Mouse (Mus musculus) hindbrain, embryonic 11.5 days (tissue): ENCODE data around the gene Rras2. TPM values are rescaled to one million over a fixed set of nuclear protein-coding genes. Genes with fewer than 3 reads are reported as not detected.
A peak's percentile ranks its signal among the peaks of the same experiment; 100 is the strongest.

Source experiments
- ATAC-seq: fragments of 200-750 bp; cut with Nextera tagmentation; 2 replicates; pipeline ENCODE4 v1.8.0; 2017; ENCODE audit warnings: mild to moderate bottlenecking, moderate TSS enrichment, moderate library complexity; ENCODE audit not compliant: low FRiP score
- DNase-seq: peaks from one replicate; pipeline ENCODE4 v3.0.0-alpha.2; 2015; ENCODE audit warnings: low spot score
- H3K27ac ChIP-seq: fragments of 300-500 bp; sonication (generic); 2 replicates; pipeline ENCODE4 v1.5.1; 2014; ENCODE audit warnings: mild to moderate bottlenecking, low read depth, low read length
- H3K27me3 ChIP-seq: fragments of 300-500 bp; sonication (generic); 2 replicates; pipeline ENCODE4 v1.6.1; 2014; ENCODE audit warnings: mild to moderate bottlenecking, low read length, moderate library complexity, mixed read lengths; ENCODE audit not compliant: control insufficient read depth, insufficient read depth
- H3K36me3 ChIP-seq: fragments of 300-500 bp; sonication (generic); 2 replicates; pipeline ENCODE4 v1.6.1; 2014; ENCODE audit warnings: mild to moderate bottlenecking, low read length, moderate library complexity, mixed read lengths; ENCODE audit not compliant: control insufficient read depth, insufficient read depth
- H3K4me1 ChIP-seq: fragments of 300-500 bp; sonication (generic); replicated peaks from 2 replicates; pipeline ENCODE4 v1.6.1; 2014; ENCODE audit warnings: low read length, mixed read lengths; ENCODE audit not compliant: control insufficient read depth, insufficient read depth
- H3K4me2 ChIP-seq: fragments of 300-500 bp; sonication (generic); replicated peaks from 2 replicates; pipeline ENCODE4 v1.6.1; 2014; ENCODE audit warnings: mild to moderate bottlenecking, low read depth, low read length
- H3K4me3 ChIP-seq: fragments of 300-500 bp; sonication (generic); 2 replicates; pipeline ENCODE4 v1.5.1; 2014; ENCODE audit warnings: low read depth, low read length
- H3K9ac ChIP-seq: fragments of 300-500 bp; sonication (generic); 2 replicates; pipeline ENCODE4 v1.6.1; 2014; ENCODE audit warnings: low read depth, low read length
- H3K9me3 ChIP-seq: fragments of 300-500 bp; sonication (generic); 2 replicates; pipeline ENCODE4 v1.6.1; 2016; ENCODE audit warnings: low read length; ENCODE audit not compliant: control insufficient read depth
- WGBS: fragments of 180-500 bp; shearing (Covaris S2); extraction: QIAGEN DNeasy Blood & Tissue Kit; methylation state at CpG from one replicate; pipeline ENCODE4 v1.1.7; 2014; 5-methylcytosine and 5-hydroxymethylcytosine counted together
- polyA plus RNA-seq: library from polyadenylated mRNA; unstranded; fragments of >200 nt; fragmentation: Nextera tagmentation; extraction: Ambion mirVana; gene quantifications from 2 replicates; pipeline ENCODE4 v1.2.1, GENCODE M21; 2014

Rras2 gene
- polyA plus RNA-seq, 1 experiment from 2014 or later = 24.3 TPM

GRCm38 (mm10) chr7:114129281-114129680 lies 11.7 kb upstream of the Rras2 start:
- Histone ChIP-seq H3K4me2 (no peak overlapping the region), H3K27me3 (no peaks in the 10 kb centered on the region), H3K4me3 (no peak overlapping the region), H3K36me3 (no peaks in the 10 kb centered on the region), H3K4me1 (no peaks in the 10 kb centered on the region), H3K27ac (no peak overlapping the region), H3K9me3 (no peaks in the 10 kb centered on the region), H3K9ac (no peak overlapping the region)
- 60% methylated on average over 2 of the region's 2 CpGs for WGBS
- no peak for DNase-seq
- ATAC-seq = no peak

- Histone ChIP-seq H3K27me3 (no peaks in the 10 kb centered on the region), H3K27ac (no peak overlapping the region), H3K36me3 (no peaks in the 10 kb centered on the region), H3K4me1 (no peaks in the 10 kb centered on the region), H3K4me3 (no peak overlapping the region), H3K4me2 (no peak overlapping the region), H3K9me3 (no peaks in the 10 kb centered on the region), H3K9ac (no peak overlapping the region)
- ATAC-seq = no peak
- WGBS = 40% methylated on average over 7 of the region's 7 CpGs
- DNase-seq = no peak
Observed at GRCm38 (mm10) chr7:114118180-114118579, 599 bp upstream of the Rras2 start.

- Histone ChIP-seq H3K27me3 (no peaks in the 10 kb centered on the region), H3K36me3 (no peaks in the 10 kb centered on the region), H3K4me3 (peak overlapping the region; percentile 78), H3K27ac (peak overlapping the region; percentile 93), H3K4me1 (no peaks in the 10 kb centered on the region), H3K9me3 (no peaks in the 10 kb centered on the region), H3K4me2 (peak overlapping the region; percentile 72), H3K9ac (peak overlapping the region; percentile 80)
- ATAC-seq (peak; percentile 79), DNase-seq (peak; percentile 79)
- WGBS = under 1% methylated on average over 69 of the region's 74 CpGs
Observed at GRCm38 (mm10) chr7:114116711-114117351, 750 bp downstream of the Rras2 start.

GRCm38 (mm10) chr7:114115961-114116360 lies 1.6 kb downstream of the Rras2 start:
- no peaks in the 10 kb centered on the region for H3K9me3 ChIP-seq
- 21% methylated on average over 9 of the region's 9 CpGs for WGBS
- no peak overlapping the region for H3K27ac ChIP-seq
- H3K4me3 ChIP-seq = peak overlapping the region; percentile 78
- ATAC-seq (no peak), DNase-seq (no peak)
- no peak overlapping the region for H3K9ac ChIP-seq
- no peaks in the 10 kb centered on the region for H3K36me3 ChIP-seq
- H3K27me3 ChIP-seq = no peaks in the 10 kb centered on the region
- peak overlapping the region; percentile 72 for H3K4me2 ChIP-seq
- H3K4me1 ChIP-seq = no peaks in the 10 kb centered on the region

GRCm38 (mm10) chr7:114114976-114115375 lies 2.6 kb downstream of the Rras2 start:
- H3K9ac ChIP-seq = no peak overlapping the region
- H3K4me2 ChIP-seq = no peak overlapping the region
- H3K4me3 ChIP-seq = no peak overlapping the region
- 93% methylated on average over 3 of the region's 3 CpGs for WGBS
- no peak overlapping the region for H3K27ac ChIP-seq
- no peaks in the 10 kb centered on the region for H3K9me3 ChIP-seq
- H3K36me3 ChIP-seq = no peaks in the 10 kb centered on the region
- H3K4me1 ChIP-seq = no peaks in the 10 kb centered on the region
- no peak for ATAC-seq
- DNase-seq = no peak
- H3K27me3 ChIP-seq = no peaks in the 10 kb centered on the region

GRCm38 (mm10) chr7:114114284-114114683 lies 3.3 kb downstream of the Rras2 start:
- Histone ChIP-seq H3K36me3 (no peaks in the 10 kb centered on the region), H3K27me3 (no peaks in the 10 kb centered on the region), H3K27ac (no peak overlapping the region), H3K4me2 (no peak overlapping the region), H3K9ac (no peak overlapping the region), H3K4me3 (no peak overlapping the region), H3K9me3 (no peaks in the 10 kb centered on the region), H3K4me1 (no peaks in the 10 kb centered on the region)
- WGBS = 92% methylated on average over 2 of the region's 2 CpGs
- ATAC-seq (no peak), DNase-seq (no peak)

GRCm38 (mm10) chr7:114110500-114110899 lies 7.1 kb downstream of the Rras2 start:
- no peak overlapping the region for H3K4me2 ChIP-seq
- 86% methylated on average over 2 of the region's 2 CpGs for WGBS
- H3K36me3 ChIP-seq = no peaks in the 10 kb centered on the region
- H3K4me3 ChIP-seq = no peak overlapping the region
- H3K4me1 ChIP-seq = no peaks in the 10 kb centered on the region; the same call in 1 of the 2 replicates
- no peaks in the 10 kb centered on the region for H3K9me3 ChIP-seq
- H3K27me3 ChIP-seq = no peaks in the 10 kb centered on the region
- no peak overlapping the region for H3K27ac ChIP-seq
- H3K9ac ChIP-seq = no peak overlapping the region
- ATAC-seq (no peak), DNase-seq (no peak)

GRCm38 (mm10) chr7:114105886-114106285 lies 11.7 kb downstream of the Rras2 start:
- DNase-seq = no peak
- Histone ChIP-seq H3K9me3 (no peaks in the 10 kb centered on the region), H3K4me2 (no peak overlapping the region), H3K27me3 (no peaks in the 10 kb centered on the region), H3K4me1 (no peaks in the 10 kb centered on the region; the same call in 1 of the 2 replicates), H3K27ac (no peak overlapping the region), H3K4me3 (no peak overlapping the region), H3K9ac (no peak overlapping the region), H3K36me3 (no peaks in the 10 kb centered on the region)
- ATAC-seq = no peak
- 92% methylated on average over 8 of the region's 8 CpGs for whole genome bisulfite sequencing

- ATAC-seq (no peak), DNase-seq (no peak)
- no peaks in the 10 kb centered on the region for H3K36me3 ChIP-seq
- no peaks in the 10 kb centered on the region for H3K9me3 ChIP-seq
- H3K4me1 ChIP-seq = no peaks in the 10 kb centered on the region; the same call in 1 of the 2 replicates
- H3K27ac ChIP-seq = no peak overlapping the region
- no peak overlapping the region for H3K4me2 ChIP-seq
- H3K9ac ChIP-seq = no peak overlapping the region
- WGBS = 83% methylated on average over 24 of the region's 24 CpGs
- no peak overlapping the region for H3K4me3 ChIP-seq
- no peaks in the 10 kb centered on the region for H3K27me3 ChIP-seq
Observed at GRCm38 (mm10) chr7:114103629-114104347, 13.8 kb downstream of the Rras2 start.
